Mouse (Mus musculus): ENCODE results near the gene En1.

DNA sequence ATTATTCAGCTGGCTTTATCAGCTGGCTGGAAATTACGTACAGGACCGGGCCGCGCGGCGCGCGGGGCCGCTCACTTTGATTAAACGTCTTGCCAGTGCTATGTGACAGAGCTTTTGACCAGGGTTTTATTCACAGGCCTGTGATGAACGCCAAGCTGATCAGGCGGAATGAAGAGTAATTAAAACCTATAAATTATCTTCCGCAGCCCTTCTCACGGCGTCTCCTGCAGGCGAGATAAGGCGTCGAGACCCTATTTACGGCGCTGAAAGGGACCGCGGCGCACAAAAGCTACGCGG is 2.1 kb upstream of the En1 start:
- TF ChIP-seq CTCF (IDR thresholded peaks at IDR 0.05; ENCODE audit: low read depth) (no peak), EP300 (IDR thresholded peaks at IDR 0.05; ENCODE audit: low read depth) (no peak)

All from heart, postnatal 0 days (tissue).